Mouse (Mus musculus) layer of hippocampus, postnatal 10 days (tissue): ENCODE measurements around the gene Mxd3. TPM values are rescaled to one million over a fixed set of nuclear protein-coding genes. Genes with fewer than 3 reads are reported as not detected.

Experiments
- DNase-seq, 2 experiments: peaks; one replicate each; pipeline ENCODE4 v3.0.0; 2021; ENCODE audit warnings: low spot score in 2 of 2
- total RNA-seq, 2 experiments: library from RNA; stranded (reverse); gene quantifications; 2 replicates each; pipeline ENCODE4 v1.2.3; 2021

Mxd3 gene
- total RNA-seq, 2 experiments from 2014 or later: 2.4 to 2.9 TPM

- DNase-seq: no peak
Measured at GRCm38 (mm10) chr13:55335701-55336100, 6.1 kb upstream of the Mxd3 start.

DNA sequence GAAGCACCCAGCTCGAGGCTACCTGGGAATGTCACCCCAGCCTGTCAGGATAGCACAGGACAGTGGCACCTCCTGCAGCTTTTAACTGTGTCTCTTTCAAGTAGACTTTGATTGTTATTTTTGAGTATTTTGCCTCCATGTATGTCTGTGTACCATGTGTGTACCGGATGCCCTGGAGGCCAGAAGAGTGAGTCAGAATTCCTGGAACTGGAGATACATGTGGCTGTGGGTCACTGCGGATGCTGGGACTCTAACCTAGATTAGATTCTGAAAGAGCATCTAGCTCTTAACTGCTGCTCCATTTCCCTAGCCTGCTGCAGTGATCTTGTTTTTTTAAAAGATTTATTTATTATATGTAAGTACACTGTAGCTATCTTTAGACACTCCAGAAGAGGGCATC is 2.7 kb upstream of the Mxd3 start:
- no peak for DNase-seq

GRCm38 (mm10) chr13:55330567-55331400 is 1.2 kb upstream of the Mxd3 start:
- no peak for DNase-seq

DNA sequence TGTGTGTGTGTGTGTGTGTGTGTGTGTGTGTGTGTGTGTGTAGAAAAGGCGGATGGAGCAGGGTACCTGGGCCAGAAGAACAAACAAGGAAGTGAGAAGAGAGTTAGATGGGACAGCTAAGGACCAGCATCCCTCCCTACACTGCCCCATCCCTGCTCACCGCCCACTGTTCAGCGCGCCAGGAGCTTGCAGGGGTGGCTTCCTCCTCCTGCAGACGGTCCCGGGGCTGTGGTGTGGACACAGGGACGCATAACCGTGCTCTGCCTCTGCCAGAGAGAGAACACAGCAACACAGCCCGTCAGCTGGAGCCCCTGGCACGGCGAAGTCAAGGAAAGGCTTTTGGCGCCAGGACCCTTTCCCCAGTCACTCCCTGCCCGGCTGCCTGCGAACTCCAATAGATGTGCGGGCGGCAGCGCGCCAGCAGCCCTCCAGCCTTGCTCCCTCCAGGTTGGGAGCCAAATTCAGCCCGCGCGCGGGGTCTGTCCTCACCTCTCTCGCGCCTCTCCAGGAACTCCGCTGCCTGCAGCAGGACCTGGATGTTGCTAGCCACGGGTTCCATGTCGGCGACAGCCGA is 427 bp downstream of the Mxd3 start:
- DNase-seq: peak; percentile 57 to 66

DNA sequence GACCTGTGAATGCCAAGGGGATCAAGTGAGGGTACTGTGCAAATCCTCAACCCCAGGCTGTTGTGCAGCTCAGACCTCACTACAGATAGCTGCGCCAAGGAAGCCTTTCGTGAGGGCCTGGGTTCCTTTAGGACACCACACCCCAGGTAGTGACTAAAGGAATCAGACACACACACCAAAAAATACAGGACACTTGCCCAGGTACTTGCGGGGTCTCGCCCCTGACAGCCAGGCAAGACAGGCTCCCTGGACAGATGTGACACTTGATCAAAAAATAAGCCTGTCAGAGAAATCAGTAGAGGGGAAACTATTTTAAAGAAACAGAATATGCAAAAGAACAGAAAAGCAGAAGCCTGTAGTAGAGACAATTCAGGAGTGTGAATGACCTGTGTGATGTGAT is 982 bp downstream of the Mxd3 start:
- no peak for DNase-seq

DNA sequence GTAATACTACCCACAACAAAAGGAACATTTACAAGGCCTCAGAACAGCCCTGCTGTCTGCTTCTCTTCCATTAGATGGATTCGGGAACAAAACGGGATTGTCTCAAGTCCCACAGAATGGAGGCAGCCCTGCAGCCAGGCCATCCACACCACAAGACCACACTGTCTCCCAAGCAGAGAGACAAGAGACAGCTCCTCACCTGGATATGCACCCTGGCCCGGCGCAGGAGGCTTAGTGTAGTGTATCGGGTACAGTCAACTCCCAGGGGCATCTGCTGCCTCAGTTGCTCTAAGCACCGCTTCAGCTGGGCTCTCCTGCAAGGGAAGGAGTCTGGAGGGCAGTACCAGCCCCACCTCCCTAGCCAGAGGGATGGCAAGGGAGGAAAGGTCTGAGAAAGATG is 1.5 kb downstream of the Mxd3 start:
- DNase-seq: no peak

DNA sequence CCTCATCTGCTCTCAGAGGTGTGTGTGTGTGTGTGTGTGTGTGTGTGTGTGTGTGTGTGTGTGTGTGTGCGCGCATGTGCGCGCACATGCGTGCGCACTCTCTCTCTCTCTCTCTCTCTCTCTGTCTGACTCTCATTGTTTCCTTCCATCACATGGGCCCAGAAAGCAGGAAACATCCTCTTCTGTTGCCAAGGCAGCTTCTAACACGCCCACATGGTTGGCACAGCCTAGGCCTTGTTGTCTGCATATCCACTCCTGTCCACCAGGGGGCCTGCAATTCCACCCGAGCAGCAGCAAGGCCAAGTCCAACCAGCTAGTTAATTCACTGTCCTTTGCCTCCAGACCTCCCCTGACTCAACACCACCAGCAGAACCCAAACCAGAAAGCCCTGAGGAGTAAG is 2.0 kb downstream of the Mxd3 start:
- DNase-seq: peak; percentile 93 to 94

DNA sequence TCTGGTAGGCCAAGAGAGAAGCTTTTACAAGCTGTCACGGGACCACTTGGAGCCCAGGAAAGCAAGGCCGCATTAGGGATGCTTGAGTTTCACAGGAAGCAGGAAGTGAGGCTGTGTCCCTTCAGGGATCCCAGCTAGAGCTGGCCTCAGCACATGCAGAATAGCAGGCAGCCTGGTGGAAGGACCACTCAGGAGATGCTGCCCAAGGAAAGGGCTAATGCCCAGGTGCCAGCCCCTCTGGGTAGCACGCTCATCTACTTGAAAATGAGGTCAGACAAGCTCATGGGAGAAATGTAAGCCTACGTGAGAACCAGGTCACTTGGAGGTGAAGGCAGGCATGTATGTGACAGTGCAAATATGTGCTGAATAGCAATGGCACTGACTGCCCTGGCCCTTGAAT is 2.5 kb downstream of the Mxd3 start:
- no peak for DNase-seq

DNA sequence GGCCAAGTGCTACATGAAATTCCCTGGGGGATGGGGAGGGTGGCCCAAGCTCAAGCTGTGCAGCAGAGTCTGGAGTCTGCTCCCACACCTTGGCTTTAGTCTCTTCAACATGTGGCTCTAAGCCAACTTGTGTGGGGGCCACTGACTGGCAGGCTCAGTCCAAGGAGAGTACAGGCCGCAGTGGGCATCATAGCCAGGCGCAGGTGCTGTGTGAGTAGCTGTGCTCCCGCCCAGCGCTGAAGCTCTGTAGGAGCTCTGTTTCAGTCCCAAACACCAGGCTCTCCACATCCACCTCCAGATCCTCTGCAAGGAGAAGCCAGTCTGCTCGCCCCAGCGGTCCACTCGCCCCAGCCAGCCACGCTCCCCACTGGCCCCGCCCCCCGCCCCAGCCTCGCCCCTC is 4.0 kb downstream of the Mxd3 start:
- no peak for DNase-seq

GRCm38 (mm10) chr13:55322130-55322825 is 7.3 kb downstream of the Mxd3 start:
- DNase-seq: peak in 1 of 2 experiments; percentile 38

DNA sequence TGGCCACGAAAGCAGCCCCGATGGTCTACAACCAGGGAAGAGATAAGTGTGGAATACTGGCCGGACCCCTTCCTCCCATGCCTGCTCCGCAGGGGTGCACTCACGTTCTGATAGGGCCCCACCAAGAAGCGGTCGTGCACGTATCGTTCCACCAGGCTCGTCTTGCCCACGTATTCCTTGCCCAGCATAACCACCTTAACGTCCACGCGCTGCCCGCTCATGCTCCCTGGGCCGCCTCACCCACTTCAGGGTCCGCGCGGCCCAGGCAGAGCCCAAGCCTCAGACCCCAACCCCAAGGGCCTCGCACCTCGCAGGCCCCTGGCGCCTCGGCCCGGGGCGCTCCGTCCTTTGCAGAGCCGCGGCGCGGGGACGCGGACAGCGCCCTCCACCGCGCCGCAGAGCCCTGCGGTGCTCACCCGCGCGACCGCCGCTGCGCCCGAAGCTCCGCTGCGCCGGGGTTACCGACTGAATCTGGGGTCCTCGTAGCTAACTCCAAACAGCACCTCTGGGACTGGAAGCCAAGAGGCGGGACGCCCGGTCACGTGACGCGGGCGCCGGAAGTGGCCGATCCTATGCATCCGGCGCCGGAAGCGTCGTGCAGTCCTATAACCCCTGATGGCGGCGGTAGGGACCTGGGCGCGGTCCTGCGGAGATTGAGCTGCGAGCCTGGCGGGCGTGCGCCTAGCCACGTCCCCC is 8.0 kb downstream of the Mxd3 start, which contains the start of gene Rab24:
Gene Rab24 (minus strand): TSS at position 513 of the 696 bp plus-strand sequence.
- DNase-seq: peak; percentile 81 to 89

GRCm38 (mm10) chr13:55319931-55320533 is 9.6 kb downstream of the Mxd3 start, which contains the start of gene Prelid1:
TSS of gene Prelid1 (plus strand) at chr13:55320500.
- DNase-seq: no peak

GRCm38 (mm10) chr13:55318351-55318750 is 11.3 kb downstream of the Mxd3 start:
- DNase-seq: no peak

- DNase-seq: no peak
Measured at GRCm38 (mm10) chr13:55314891-55315412, 14.7 kb downstream of the Mxd3 start.

- no peak for DNase-seq
Measured at GRCm38 (mm10) chr13:55313051-55313450, 16.6 kb downstream of the Mxd3 start.

GRCm38 (mm10) chr13:55312028-55312630 is 17.5 kb downstream of the Mxd3 start:
- peak in 1 of 2 experiments; percentile 27 for DNase-seq

GRCm38 (mm10) chr13:55300913-55301312 is 28.7 kb downstream of the Mxd3 start:
- DNase-seq: no peak

DNA sequence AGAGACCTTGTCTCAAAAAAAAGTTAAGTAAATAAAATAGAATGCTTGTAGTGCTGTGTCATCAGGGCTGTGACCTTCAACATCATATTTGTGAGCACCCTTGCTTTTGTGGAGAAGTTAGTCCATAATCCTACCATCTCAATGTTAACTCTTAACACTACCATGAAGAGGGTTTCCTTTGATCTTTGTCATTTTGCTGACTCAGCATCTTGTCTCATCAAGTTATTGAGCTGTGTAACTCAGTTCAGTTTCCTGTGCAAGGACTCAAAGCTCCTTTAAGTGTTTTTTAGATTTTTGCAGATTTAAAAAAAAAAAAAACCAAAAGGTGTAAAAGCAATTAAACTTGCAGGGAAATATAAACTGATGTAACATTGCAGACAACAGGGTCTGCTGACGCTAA is 32.9 kb downstream of the Mxd3 start:
- no peak for DNase-seq

GRCm38 (mm10) chr13:55288854-55289253 is 40.8 kb downstream of the Mxd3 start:
- DNase-seq: no peak

DNA sequence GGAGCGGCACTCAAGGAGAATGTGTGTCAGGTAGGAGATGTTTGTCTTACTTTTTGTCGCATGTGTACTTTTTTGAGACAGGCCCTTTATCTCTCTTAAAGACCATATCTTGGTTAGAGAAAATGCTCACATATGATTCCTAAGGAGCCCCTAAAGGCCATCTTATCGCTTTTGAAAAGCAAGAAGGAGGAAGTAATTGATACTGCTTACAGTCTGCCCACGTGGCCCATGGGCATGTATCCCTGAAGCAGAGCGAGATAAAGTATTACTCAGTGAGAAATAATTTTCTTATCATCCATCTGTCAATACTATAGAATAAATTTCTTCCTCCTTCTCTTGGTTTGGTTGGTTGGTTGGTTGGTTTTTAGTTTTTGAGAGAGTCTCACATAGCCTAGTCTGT is 52.0 kb downstream of the Mxd3 start:
- no peak for DNase-seq
